Mouse (Mus musculus) liver, adult 2 months (tissue): ENCODE measurements at regions not wholly inside any gene's neighbourhood (a gene's known extent, or its start where the extent isn't known, plus 50 kb on each side); places are given as distances from the start of the nearest gene placed in this dataset.
"Not testable (repeated sequence)": the region's sequence is repeated elsewhere in the genome, so short reads cannot be mapped to it uniquely, and the experiment has no call there.

Source experiments
- DNase-seq: peaks from one replicate; pipeline ENCODE4 v3.0.0-alpha.2; 2011; ENCODE audit warnings: low read depth, low spot score; ENCODE audit errors: extremely low read depth
- H3K27ac ChIP-seq: fragments of 200-500 bp; replicated peaks from 2 replicates; pipeline ENCODE4 v1.5.1; 2012; ENCODE audit warnings: low read depth, mild to moderate bottlenecking, control low read depth, inconsistent platforms, low read length; ENCODE audit not compliant: insufficient read depth
- H3K27me3 ChIP-seq: fragments of 200-500 bp; 2 replicates; pipeline ENCODE4 v1.6.1; 2012; ENCODE audit warnings: mild to moderate bottlenecking, moderate library complexity, low read length, inconsistent platforms; ENCODE audit not compliant: control insufficient read depth, insufficient read depth
- H3K36me3 ChIP-seq: fragments of 200-500 bp; 2 replicates; pipeline ENCODE4 v1.6.1; 2012; ENCODE audit warnings: low read length, inconsistent platforms; ENCODE audit not compliant: control insufficient read depth, insufficient read depth
- H3K4me1 ChIP-seq: fragments of 200-500 bp; 2 replicates; pipeline ENCODE4 v1.6.1; 2011; ENCODE audit warnings: low read length; ENCODE audit not compliant: control insufficient read depth, insufficient read depth
- H3K4me3 ChIP-seq: fragments of 200-500 bp; 2 replicates; pipeline ENCODE4 v1.5.1; 2011; ENCODE audit warnings: low read depth, mild to moderate bottlenecking, control low read depth, low read length, moderate library complexity; ENCODE audit not compliant: insufficient read depth
- H3K79me2 ChIP-seq: fragments of 200-500 bp; 2 replicates; pipeline ENCODE4 v1.6.1; 2012; ENCODE audit warnings: inconsistent platforms, mild to moderate bottlenecking, low read length, moderate library complexity; ENCODE audit not compliant: control insufficient read depth, insufficient read depth
- H3K9ac ChIP-seq: fragments of 200-500 bp; 2 replicates; pipeline ENCODE4 v1.6.1; 2012; ENCODE audit warnings: low read depth, mild to moderate bottlenecking, control low read depth, inconsistent platforms, low read length
- CTCF ChIP-seq: fragments of 200-500 bp; IDR thresholded peaks from 2 replicates; pipeline ENCODE4 v1.5.1; 2011; ENCODE audit warnings: low read depth, low read length, control low read depth
- POLR2A ChIP-seq: fragments of 200-500 bp; IDR thresholded peaks from 2 replicates; pipeline ENCODE4 v1.6.1; 2011; ENCODE audit warnings: low read length, control low read depth; ENCODE audit not compliant: insufficient read depth; ENCODE audit errors: extremely low read depth
- WGBS: fragments of 180-500 bp; shearing (Covaris S2); methylation state at CpG from one replicate; pipeline ENCODE4 v1.1.7; 2018; 5-methylcytosine and 5-hydroxymethylcytosine counted together

- H3K9ac ChIP-seq: no peak overlapping the region
- DNase-seq: no peak
- no peaks in the 10 kb centered on the region for H3K79me2 ChIP-seq
- H3K4me1 ChIP-seq: peaks cover 2% of the 10 kb centered on the region; the same call in 1 of the 2 replicates
- WGBS: 95% methylated on average over 5 of the region's 5 CpGs
- no peak for TF ChIP-seq POLR2A
- TF ChIP-seq CTCF: no peak
- H3K36me3 ChIP-seq: no peaks in the 10 kb centered on the region
- H3K27me3 ChIP-seq: no peaks in the 10 kb centered on the region
- no peak overlapping the region for H3K27ac ChIP-seq
- no peak overlapping the region for H3K4me3 ChIP-seq
These were observed 179.0 kb upstream of the Prok2 start for GRCm38 (mm10) chr6:99905194-99905593.

DNA sequence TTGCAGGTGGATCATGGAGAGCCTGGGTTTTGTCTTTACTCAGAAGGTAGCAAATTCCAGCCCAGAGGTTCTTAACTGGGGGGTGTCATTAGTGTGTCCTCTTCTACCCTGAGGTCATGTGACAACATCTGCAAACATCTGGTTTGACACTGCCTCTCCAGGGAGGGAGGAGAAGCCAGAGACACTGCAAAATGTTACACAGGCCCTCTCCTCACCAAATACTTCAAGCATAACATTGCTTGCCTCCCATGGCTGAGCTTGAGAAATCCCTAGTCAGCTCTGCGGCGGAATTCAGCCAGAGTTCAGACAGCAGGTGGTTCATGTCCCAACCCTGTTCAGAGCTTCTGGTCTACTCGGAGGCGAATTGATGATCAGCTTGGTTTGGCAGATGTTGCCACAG, 178.4 kb upstream of the Prok2 start:
- H3K4me1 ChIP-seq: peaks cover 2% of the 10 kb centered on the region; the same call in 1 of the 2 replicates

GRCm38 (mm10) chr6:99904044-99904443, 177.9 kb upstream of the Prok2 start:
- peak; percentile 56; the same call in 1 of the 2 replicates for TF ChIP-seq CTCF
- not testable (repeated sequence) for H3K27me3 ChIP-seq, H3K4me3 ChIP-seq, H3K79me2 ChIP-seq, H3K9ac ChIP-seq, H3K4me1 ChIP-seq, H3K36me3 ChIP-seq, H3K27ac ChIP-seq
- peak; percentile 42 for DNase-seq

More for the DNA sequence above, 178.4 kb upstream of the Prok2 start:
- DNase-seq: no peak
- WGBS: 82% methylated on average over 4 of the region's 4 CpGs
- Histone ChIP-seq H3K27me3 (no peaks in the 10 kb centered on the region), H3K27ac (no peak overlapping the region), H3K79me2 (no peaks in the 10 kb centered on the region), H3K36me3 (no peaks in the 10 kb centered on the region), H3K4me3 (no peak overlapping the region), H3K9ac (no peak overlapping the region)
- TF ChIP-seq POLR2A: no peak
- TF ChIP-seq CTCF: no peak

GRCm38 (mm10) chr6:99901564-99901963, 175.4 kb upstream of the Prok2 start:
- WGBS: 88% methylated on average over 3 of the region's 3 CpGs
- no peak for TF ChIP-seq CTCF
- TF ChIP-seq POLR2A: no peak
- H3K4me1 ChIP-seq: peaks cover 2% of the 10 kb centered on the region; the same call in 1 of the 2 replicates

GRCm38 (mm10) chr6:99901146-99901545, 175.0 kb upstream of the Prok2 start:
- 95% methylated on average over 5 of the region's 5 CpGs for WGBS

More at GRCm38 (mm10) chr6:99901564-99901963, 175.4 kb upstream of the Prok2 start:
- H3K4me3 ChIP-seq: no peak overlapping the region
- H3K36me3 ChIP-seq: no peaks in the 10 kb centered on the region
- H3K27me3 ChIP-seq: no peaks in the 10 kb centered on the region
- no peak overlapping the region for H3K27ac ChIP-seq
- no peak overlapping the region for H3K9ac ChIP-seq
- no peak for DNase-seq
- no peaks in the 10 kb centered on the region for H3K79me2 ChIP-seq

DNA sequence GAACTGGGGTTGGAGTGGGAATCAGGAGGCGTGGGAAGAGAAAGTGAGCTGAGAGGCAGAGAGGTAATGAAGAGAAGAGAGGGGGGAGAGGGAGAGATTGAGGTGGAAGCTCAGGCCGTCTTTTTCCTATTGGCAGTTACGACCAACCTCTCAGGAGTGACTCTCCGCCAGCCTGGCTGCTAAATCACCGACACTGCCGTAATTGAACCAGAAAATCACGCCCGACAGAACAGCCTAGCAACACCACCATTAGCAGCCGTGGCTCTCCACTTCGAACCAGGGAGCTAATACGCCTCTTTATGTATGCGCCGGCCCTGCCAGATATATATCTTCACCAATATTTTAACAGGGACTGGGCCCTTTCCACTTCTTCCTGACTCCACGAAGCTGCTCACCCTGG, 173.5 kb upstream of the Prok2 start:
- DNase-seq: no peak
- WGBS: 88% methylated on average over 14 of the region's 14 CpGs
- H3K9ac ChIP-seq: no peak overlapping the region

More at GRCm38 (mm10) chr6:99901146-99901545, 175.0 kb upstream of the Prok2 start:
- TF ChIP-seq POLR2A: no peak
- TF ChIP-seq CTCF: no peak
- H3K27me3 ChIP-seq: no peaks in the 10 kb centered on the region
- H3K4me1 ChIP-seq: peaks cover 2% of the 10 kb centered on the region; the same call in 1 of the 2 replicates
- no peak overlapping the region for H3K4me3 ChIP-seq
- no peak for DNase-seq
- H3K36me3 ChIP-seq: no peaks in the 10 kb centered on the region
- no peak overlapping the region for H3K27ac ChIP-seq
- no peaks in the 10 kb centered on the region for H3K79me2 ChIP-seq
- no peak overlapping the region for H3K9ac ChIP-seq

More for the DNA sequence above, 173.5 kb upstream of the Prok2 start:
- Histone ChIP-seq H3K79me2 (no peaks in the 10 kb centered on the region), H3K36me3 (no peaks in the 10 kb centered on the region), H3K27ac (no peak overlapping the region), H3K4me1 (peaks cover 2% of the 10 kb centered on the region; the same call in 1 of the 2 replicates), H3K27me3 (no peaks in the 10 kb centered on the region), H3K4me3 (no peak overlapping the region)
- TF ChIP-seq POLR2A (no peak), CTCF (no peak)
